Mouse (Mus musculus): ENCODE data around the gene Wnt8b.

- TF ChIP-seq CTCF (IDR thresholded peaks at IDR 0.05; ENCODE audit: insufficient read depth, low read length) (no peak), POLR2A (IDR thresholded peaks at IDR 0.05; ENCODE audit: borderline replicate concordance, extremely low read depth, low read depth, low read length) (peak; percentile 88; the same call in 1 of the 2 replicates)
Measured at GRCm38 (mm10) chr19:44554861-44555590, 61.8 kb downstream of the Wnt8b start, which contains the start of gene Ndufb8.

Data from lung, adult 2 months (tissue).